Mouse (Mus musculus): ENCODE measurements around the gene Cpb2. TPM values are rescaled to one million over a fixed set of nuclear protein-coding genes. Genes with fewer than 3 reads are reported as not detected.

Cpb2 gene
- not detected in 2 replicates for polyA plus RNA-seq (2016; fragmentation: Nextera tagmentation; extraction: Ambion mirVana)

DNA sequence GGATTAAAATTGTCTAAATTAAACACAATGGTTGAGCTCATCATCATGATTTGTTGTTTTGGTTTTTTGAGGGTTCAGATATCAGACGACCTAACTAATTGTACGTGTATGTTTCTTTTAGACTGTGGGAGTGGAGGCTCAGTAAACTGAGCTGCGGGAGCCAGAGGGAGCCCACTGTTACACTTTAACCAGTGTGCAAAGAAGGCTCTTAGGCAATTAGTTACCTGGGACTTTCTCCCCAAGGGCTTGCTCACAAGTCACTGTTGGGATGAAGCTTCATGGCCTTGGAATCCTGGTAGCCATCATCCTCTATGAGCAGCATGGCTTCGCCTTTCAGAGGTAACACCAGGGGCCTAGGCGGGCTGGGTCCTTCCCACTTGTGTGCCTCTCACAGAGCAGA is at the start of gene Cpb2:
Gene Cpb2, plus strand, starts transcription at position 201 of the 400 bp plus-strand sequence.
- Histone ChIP-seq H3K27ac (no peak within 1 kb of the TSS), H3K4me1 (peaks cover 27% of the 10 kb centered on the region), H3K9me3 (no peaks in the 10 kb centered on the region), H3K4me3 (no peak within 1 kb of the TSS), H3K27me3 (ENCODE audit: poor library complexity, severe bottlenecking) (no peaks in the 10 kb centered on the region; the same call in 1 of the 2 replicates), H3K36me3 (replicated peaks) (no peaks in the 10 kb centered on the region)
- DNase-seq (ENCODE audit: extremely low spot score, low spot score), result no peak
- WGBS, result 93% methylated on average over 5 of the region's 5 CpGs

DNA sequence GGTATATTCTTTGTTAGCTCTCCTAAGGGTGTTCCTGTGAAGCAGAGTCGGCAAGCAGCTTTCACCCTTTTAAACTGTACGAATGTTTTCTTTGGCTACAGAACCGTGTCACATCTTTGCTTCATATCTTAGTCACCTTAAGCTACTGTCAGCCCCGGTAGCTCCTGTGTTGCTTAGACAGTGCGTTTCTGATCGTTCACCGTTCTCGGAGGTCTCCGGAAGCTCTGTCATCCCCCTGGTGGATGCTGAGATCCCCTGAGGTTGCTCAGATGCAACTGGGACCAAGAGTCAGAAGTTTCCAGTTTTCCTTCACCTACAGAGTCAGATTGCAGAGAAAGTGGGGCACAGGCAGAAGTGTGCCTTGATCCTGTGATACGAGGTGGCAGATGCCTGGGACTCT is 49.7 kb upstream of the Cpb2 start:
- H3K36me3 ChIP-seq (replicated peaks), result no peaks in the 10 kb centered on the region
- no peaks in the 10 kb centered on the region for H3K4me1 ChIP-seq
- H3K4me3 ChIP-seq, result no peak overlapping the region
- H3K27me3 ChIP-seq (ENCODE audit: poor library complexity, severe bottlenecking), result no peaks in the 10 kb centered on the region
- H3K9me3 ChIP-seq, result no peaks in the 10 kb centered on the region
- H3K27ac ChIP-seq, result no peak overlapping the region
- WGBS, result 89% methylated on average over 10 of the region's 10 CpGs
- no peak for DNase-seq (ENCODE audit: extremely low spot score, low spot score)

DNA sequence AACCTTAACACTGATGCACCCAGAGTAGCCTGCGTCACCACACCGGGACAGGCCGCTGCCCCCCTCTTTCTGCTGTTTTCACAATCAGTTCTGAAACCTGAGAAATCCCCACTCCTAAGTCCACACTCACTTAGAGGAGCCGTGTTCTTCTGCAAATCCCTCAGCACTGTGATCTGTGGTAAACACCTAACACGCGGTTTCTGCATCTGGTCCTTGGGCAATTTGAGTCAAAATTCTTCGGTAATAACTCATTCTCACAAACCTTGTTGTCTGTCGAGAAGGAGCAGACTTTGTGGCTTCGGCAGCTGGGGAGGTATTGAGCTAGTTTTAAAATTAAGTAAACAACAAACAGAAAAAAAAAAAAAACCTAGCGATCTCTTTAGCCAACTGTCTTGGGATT is 49.2 kb upstream of the Cpb2 start:
- Histone ChIP-seq H3K27me3 (ENCODE audit: poor library complexity, severe bottlenecking) (no peaks in the 10 kb centered on the region), H3K9me3 (no peaks in the 10 kb centered on the region)
- WGBS, result 90% methylated on average over 10 of the region's 10 CpGs

DNA sequence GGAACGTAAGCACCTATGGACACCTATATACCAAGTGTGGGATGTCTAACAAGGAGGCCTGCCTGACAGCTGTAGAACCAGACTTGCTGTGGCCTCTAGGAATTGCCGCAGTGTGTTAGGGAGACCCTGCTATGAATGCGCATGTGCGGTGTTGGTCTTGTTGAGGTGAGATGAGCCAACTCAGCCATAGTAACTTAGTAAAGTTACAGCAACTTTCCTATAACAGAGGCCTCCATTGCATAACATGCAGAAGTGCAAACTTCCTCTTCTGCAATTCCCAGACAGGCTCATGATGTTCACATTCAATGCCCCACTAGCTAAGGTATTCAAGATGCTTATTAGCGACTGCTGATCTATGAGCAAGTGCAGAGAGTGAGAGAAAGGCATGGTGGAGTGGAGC is 46.6 kb upstream of the Cpb2 start:
- Histone ChIP-seq H3K4me3 (no peak overlapping the region), H3K9me3 (no peaks in the 10 kb centered on the region), H3K36me3 (replicated peaks) (no peaks in the 10 kb centered on the region), H3K27me3 (ENCODE audit: poor library complexity, severe bottlenecking) (no peaks in the 10 kb centered on the region), H3K4me1 (no peaks in the 10 kb centered on the region), H3K27ac (no peak overlapping the region)
- no peak for DNase-seq (ENCODE audit: extremely low spot score, low spot score)
- 92% methylated on average over 5 of the region's 5 CpGs for WGBS

More for the DNA sequence above, 49.2 kb upstream of the Cpb2 start:
- H3K4me3 ChIP-seq, result no peak overlapping the region
- H3K27ac ChIP-seq, result no peak overlapping the region
- DNase-seq (ENCODE audit: extremely low spot score, low spot score), result no peak
- H3K36me3 ChIP-seq (replicated peaks), result no peaks in the 10 kb centered on the region
- H3K4me1 ChIP-seq, result no peaks in the 10 kb centered on the region

DNA sequence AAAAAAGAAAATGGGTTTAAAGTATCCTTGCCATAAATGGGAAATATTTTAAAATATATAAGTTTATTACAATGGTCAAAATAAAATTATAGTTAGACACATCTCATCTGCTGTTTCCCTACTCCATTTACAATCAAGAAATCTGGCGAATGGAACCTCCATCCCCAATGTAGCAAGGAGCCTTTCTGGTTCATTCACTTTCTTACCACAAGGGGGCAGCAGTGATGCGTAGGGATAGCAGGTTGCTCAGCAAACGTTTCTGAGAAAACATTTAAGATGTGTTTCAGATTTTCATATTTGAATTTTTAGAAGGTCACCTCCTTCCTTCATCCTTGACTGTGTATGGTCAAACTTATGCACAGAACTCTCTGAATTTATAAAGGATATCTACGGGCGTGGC is 45.1 kb upstream of the Cpb2 start:
- peak; percentile 61 for DNase-seq (ENCODE audit: extremely low spot score, low spot score)
- Histone ChIP-seq H3K27ac (no peak overlapping the region), H3K9me3 (peaks cover 5% of the 10 kb centered on the region), H3K36me3 (replicated peaks) (no peaks in the 10 kb centered on the region), H3K4me3 (no peak overlapping the region), H3K4me1 (no peaks in the 10 kb centered on the region), H3K27me3 (ENCODE audit: poor library complexity, severe bottlenecking) (no peaks in the 10 kb centered on the region)
- 44% methylated on average over 5 of the region's 5 CpGs for WGBS

DNA sequence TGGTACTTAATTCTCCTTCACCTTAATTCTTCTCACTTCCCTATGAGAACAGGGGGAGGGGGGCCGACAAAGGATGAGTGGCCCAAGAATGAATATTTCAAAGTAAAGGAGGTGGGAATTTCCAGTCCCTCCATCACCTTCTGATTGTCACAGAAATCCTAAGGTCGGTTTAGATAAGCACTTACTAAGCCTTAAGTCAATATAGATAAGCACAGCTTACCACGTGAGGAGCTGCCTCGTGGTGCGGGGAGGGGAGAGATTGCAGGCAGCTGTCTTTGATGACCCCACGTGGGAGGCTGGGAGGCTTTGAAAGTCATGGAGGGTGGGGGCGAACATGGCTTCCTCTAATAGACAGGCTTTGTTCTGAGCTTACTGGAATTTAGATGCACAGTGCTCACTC is 44.4 kb upstream of the Cpb2 start:
- peak overlapping the region; percentile 40; the same call in 1 of the 2 replicates for H3K27ac ChIP-seq
- no peaks in the 10 kb centered on the region for H3K4me1 ChIP-seq
- H3K36me3 ChIP-seq (replicated peaks), result no peaks in the 10 kb centered on the region
- no peak overlapping the region for H3K4me3 ChIP-seq
- peaks cover 5% of the 10 kb centered on the region for H3K9me3 ChIP-seq
- WGBS, result 80% methylated on average over 7 of the region's 7 CpGs
- no peaks in the 10 kb centered on the region for H3K27me3 ChIP-seq (ENCODE audit: poor library complexity, severe bottlenecking)
- no peak for DNase-seq (ENCODE audit: extremely low spot score, low spot score)

DNA sequence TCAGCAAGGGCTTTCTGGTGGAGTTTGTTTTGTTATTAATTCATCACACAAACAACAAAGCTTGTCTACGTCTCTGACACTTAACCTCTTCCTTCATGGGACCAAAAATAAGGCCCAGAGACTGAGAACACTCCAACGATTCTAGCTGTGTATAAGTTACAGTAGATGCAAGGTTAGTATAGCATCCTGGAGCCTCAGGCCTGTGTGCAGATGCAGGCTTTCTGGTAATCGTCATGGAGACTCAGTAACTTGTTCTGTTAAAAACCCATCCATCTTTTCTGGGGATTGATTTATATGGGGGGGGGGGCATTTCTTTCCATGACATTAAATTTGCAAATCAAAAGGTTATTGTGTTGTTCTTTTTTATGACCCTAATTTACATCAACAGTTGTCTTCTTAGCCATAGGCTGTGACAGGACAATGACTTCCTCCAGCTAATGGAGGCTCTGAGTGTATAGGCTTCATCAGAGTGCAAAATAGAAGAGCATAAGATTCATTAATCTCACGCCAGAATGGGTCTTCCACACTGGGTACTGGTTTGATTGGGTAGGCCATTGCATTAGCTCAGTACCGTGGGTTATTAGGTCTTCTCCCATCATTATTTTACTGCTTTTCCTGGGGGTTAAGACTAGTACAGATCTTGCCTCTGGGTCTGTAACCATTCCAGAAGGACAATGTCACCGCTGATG is 36.6 kb upstream of the Cpb2 start:
- Histone ChIP-seq H3K4me3 (no peak overlapping the region), H3K27me3 (ENCODE audit: poor library complexity, severe bottlenecking) (no peaks in the 10 kb centered on the region), H3K4me1 (no peaks in the 10 kb centered on the region), H3K27ac (no peak overlapping the region), H3K9me3 (peaks cover 5% of the 10 kb centered on the region), H3K36me3 (replicated peaks) (no peaks in the 10 kb centered on the region)
- DNase-seq (ENCODE audit: extremely low spot score, low spot score), result no peak
- WGBS, result 92% methylated on average over 6 of the region's 6 CpGs

DNA sequence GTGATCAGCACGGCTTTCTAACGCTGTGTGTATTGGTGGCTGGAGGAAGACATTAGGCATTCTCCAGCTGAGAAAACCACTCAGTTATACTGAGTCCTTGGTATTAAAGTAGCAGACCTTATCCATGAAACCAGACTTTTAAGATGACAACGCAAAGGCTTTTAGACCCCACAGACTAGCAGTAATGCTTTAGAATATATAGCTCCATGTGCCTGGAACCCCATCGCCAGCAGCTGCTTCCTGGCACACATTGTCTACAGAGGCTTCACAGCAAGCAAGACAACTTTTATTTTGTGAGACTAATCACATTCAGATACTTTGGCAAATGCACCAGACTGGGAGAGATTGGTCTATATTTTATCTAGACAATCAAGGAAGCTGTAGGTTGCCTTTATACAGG is 35.8 kb upstream of the Cpb2 start:
- 91% methylated on average over 4 of the region's 4 CpGs for WGBS
- H3K4me1 ChIP-seq, result no peaks in the 10 kb centered on the region

DNA sequence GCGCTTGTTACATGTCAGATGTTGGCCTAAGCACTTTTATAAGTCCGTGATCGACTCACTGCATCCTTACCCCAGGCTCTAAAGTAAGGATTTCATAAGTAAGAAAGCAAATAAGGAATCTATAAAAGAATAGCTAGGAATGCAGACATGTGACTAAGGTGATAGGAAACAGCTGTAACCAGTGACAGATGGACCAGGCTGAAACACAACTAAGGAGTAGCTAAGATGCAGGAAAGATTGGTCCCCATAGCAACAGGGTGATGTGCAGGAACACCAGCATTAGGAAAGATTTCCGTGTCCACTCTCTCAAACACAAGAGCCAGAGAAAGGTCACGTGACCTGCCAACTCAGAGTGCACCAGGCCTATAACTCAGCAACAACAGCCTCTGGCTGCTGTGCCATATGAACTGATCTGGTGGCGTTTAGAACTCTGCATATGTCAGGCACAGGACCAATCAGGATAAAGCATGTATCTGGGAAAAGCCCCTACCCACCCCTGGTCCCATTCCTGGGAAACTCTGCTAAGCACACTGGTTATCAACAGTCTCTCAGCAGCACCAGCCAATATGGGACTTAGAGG is 33.4 kb upstream of the Cpb2 start:
- no peak for DNase-seq (ENCODE audit: extremely low spot score, low spot score)
- no peaks in the 10 kb centered on the region for H3K36me3 ChIP-seq (replicated peaks)
- no peaks in the 10 kb centered on the region for H3K4me1 ChIP-seq
- no peak overlapping the region for H3K4me3 ChIP-seq
- no peaks in the 10 kb centered on the region for H3K9me3 ChIP-seq
- WGBS, result 79% methylated on average over 6 of the region's 6 CpGs
- H3K27ac ChIP-seq, result no peak overlapping the region
- no peaks in the 10 kb centered on the region for H3K27me3 ChIP-seq (ENCODE audit: poor library complexity, severe bottlenecking)

More for the DNA sequence above, 35.8 kb upstream of the Cpb2 start:
- no peak for DNase-seq (ENCODE audit: extremely low spot score, low spot score)
- no peak overlapping the region for H3K27ac ChIP-seq
- no peaks in the 10 kb centered on the region for H3K27me3 ChIP-seq (ENCODE audit: poor library complexity, severe bottlenecking)
- H3K4me3 ChIP-seq, result no peak overlapping the region
- H3K36me3 ChIP-seq (replicated peaks), result no peaks in the 10 kb centered on the region
- peaks cover 5% of the 10 kb centered on the region for H3K9me3 ChIP-seq

DNA sequence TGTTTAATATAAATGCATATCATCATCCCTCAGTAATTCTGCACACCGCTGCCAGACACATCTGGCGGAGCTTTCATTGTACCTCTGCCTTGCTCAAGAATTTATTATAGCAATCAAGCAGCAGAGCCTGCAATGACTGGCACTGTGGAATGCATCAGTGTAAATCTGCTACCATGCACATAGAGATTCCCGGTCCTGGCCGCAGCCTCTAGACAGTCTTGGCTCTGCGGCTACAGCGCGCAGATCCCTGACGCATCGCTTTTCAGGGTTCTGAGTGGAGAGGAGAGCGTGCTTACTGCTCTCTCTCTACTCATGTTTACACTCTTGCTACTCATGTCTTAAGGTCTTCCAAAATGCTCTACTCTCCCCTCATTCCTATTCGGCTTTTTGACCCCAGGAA is 28.3 kb upstream of the Cpb2 start:
- no peaks in the 10 kb centered on the region for H3K36me3 ChIP-seq (replicated peaks)
- H3K9me3 ChIP-seq, result no peaks in the 10 kb centered on the region
- H3K4me3 ChIP-seq, result no peak overlapping the region
- DNase-seq (ENCODE audit: extremely low spot score, low spot score), result no peak
- peaks cover 2% of the 10 kb centered on the region; the same call in 1 of the 2 replicates for H3K4me1 ChIP-seq
- H3K27me3 ChIP-seq (ENCODE audit: poor library complexity, severe bottlenecking), result no peaks in the 10 kb centered on the region
- WGBS, result 95% methylated on average over 11 of the region's 11 CpGs
- H3K27ac ChIP-seq, result no peak overlapping the region

DNA sequence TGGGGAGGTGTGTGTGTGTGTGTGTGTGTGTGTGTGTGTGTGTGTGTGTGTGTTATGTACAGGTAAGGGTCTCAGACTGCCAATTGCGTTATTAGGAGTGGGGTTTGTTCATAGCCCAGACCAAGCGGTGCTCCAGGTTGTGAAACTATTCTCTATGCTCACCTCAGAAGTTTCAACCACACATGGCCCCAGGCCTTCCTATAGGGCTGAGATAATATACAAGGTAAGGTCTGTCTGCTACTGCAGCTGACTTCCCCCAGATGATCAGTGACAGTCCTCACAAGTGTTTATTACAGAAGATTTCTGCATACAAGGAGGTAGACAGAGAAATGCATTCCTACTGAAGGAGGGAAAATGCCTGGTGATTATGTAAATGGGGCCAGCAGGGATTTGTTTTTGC is 23.2 kb upstream of the Cpb2 start:
- Histone ChIP-seq H3K4me3 (no peak overlapping the region), H3K4me1 (peaks cover 13% of the 10 kb centered on the region), H3K36me3 (replicated peaks) (no peaks in the 10 kb centered on the region), H3K27ac (peak overlapping the region; percentile 58; the same call in 1 of the 2 replicates), H3K27me3 (ENCODE audit: poor library complexity, severe bottlenecking) (no peaks in the 10 kb centered on the region), H3K9me3 (no peaks in the 10 kb centered on the region)
- 93% methylated on average over 2 of the region's 2 CpGs for WGBS
- no peak for DNase-seq (ENCODE audit: extremely low spot score, low spot score)

DNA sequence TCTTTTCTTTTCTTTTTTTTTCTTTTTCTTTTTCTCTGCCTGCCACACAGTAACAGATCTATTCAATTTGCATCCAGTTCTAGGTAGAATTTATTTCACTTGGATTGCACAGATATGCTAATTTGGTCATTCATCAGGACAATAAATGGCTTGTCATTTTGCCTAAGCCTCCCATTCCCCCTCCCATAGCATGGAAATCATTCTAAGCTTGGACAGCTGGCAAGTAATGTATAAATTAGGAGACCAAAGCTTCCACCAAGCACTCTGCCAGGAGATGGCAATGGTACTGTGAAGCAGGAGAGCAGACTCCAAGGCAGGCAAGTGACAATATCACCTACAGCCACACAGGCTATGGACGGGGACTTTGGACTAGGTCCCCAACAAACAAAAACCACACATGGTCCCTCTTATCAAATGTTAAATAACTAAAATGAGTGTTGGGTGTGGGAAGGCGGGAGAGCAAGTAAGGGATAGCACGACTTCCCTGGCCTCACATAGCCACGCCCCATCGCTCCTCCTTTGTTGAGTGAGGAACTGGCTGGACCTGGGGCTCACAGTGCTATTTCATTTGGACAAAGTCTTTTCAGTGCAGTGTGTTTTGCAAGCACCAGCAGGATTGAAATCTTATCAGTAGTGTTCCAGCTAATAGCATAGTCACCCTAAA is 22.7 kb upstream of the Cpb2 start:
- Histone ChIP-seq H3K27ac (peak overlapping the region; percentile 58; the same call in 1 of the 2 replicates), H3K4me1 (peaks cover 13% of the 10 kb centered on the region), H3K9me3 (no peaks in the 10 kb centered on the region), H3K27me3 (ENCODE audit: poor library complexity, severe bottlenecking) (no peaks in the 10 kb centered on the region), H3K4me3 (no peak overlapping the region), H3K36me3 (replicated peaks) (no peaks in the 10 kb centered on the region)
- no peak for DNase-seq (ENCODE audit: extremely low spot score, low spot score)
- 81% methylated on average over 5 of the region's 5 CpGs for WGBS

DNA sequence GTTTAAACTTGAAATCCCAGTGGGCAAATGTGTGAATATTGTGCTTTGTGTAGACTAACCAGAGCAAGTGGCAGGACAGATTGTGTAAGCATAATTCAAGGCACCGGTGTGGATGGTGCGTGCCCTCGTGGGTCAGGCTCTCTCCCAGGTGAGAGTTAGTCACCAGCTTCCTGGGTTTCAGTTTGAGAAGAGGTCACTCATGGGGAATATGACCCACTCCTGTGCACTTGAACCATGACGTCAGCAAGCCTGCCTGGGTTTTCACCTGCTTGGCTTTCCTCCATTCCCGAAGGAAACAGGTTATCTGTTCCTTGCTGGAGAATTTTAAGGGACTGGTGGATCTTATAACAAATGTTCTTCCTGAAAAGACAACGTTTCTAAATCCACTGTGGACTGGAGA is 19.7 kb upstream of the Cpb2 start:
- 85% methylated on average over 6 of the region's 6 CpGs for WGBS

More for the DNA sequence above, 19.7 kb upstream of the Cpb2 start:
- DNase-seq (ENCODE audit: extremely low spot score, low spot score), result no peak
- Histone ChIP-seq H3K27ac (no peak overlapping the region), H3K4me1 (peaks cover 30% of the 10 kb centered on the region), H3K4me3 (no peak overlapping the region), H3K27me3 (ENCODE audit: poor library complexity, severe bottlenecking) (no peaks in the 10 kb centered on the region), H3K36me3 (replicated peaks) (no peaks in the 10 kb centered on the region), H3K9me3 (no peaks in the 10 kb centered on the region)

Measured in forebrain, embryonic 10.5 days (tissue).